Mouse (Mus musculus) MEL (cell line): ENCODE measurements around the gene Cd200r3.

Source experiments
- BHLHE40 ChIP-seq: IDR thresholded peaks from 2 replicates; pipeline ENCODE4 v1.6.1; 2012; ENCODE audit warnings: low read depth, mild to moderate bottlenecking, inconsistent platforms, low read length, improper control_type of control experiment, borderline replicate concordance
- CTCF ChIP-seq, 3 experiments: IDR thresholded peaks in 2 of 3; conservative IDR thresholded peaks in 1 of 3; 2 replicates each; pipeline ENCODE4 v1.5.1; 2011 to 2012; ENCODE audit warnings: low read length in 3 of 3, low read depth in 2 of 3, mild to moderate bottlenecking in 2 of 3, improper control_type of control experiment in 1 of 3, inconsistent platforms in 1 of 3, mixed read lengths in 1 of 3, moderate library complexity in 1 of 3; ENCODE audit not compliant: control insufficient read depth in 1 of 3, insufficient read depth in 1 of 3, poor library complexity in 1 of 3, severe bottlenecking in 1 of 3
- E2F4 ChIP-seq: IDR thresholded peaks from 2 replicates; pipeline ENCODE4 v1.6.1; 2011; ENCODE audit warnings: low read depth, low read length, improper control_type of control experiment, borderline replicate concordance
- MAX ChIP-seq: IDR thresholded peaks from 2 replicates; pipeline ENCODE4 v1.6.1; 2011; ENCODE audit warnings: low read length, improper control_type of control experiment
- MEF2A ChIP-seq: IDR thresholded peaks from 2 replicates; pipeline ENCODE4 v1.6.1; 2014; ENCODE audit warnings: low read depth, mild to moderate bottlenecking, inconsistent platforms, low read length, improper control_type of control experiment; ENCODE audit not compliant: poor library complexity, insufficient replicate concordance, severe bottlenecking; ENCODE audit errors: extremely low read depth
- RCOR1 ChIP-seq: IDR thresholded peaks from 2 replicates; pipeline ENCODE4 v1.6.1; 2012; ENCODE audit warnings: low read depth, mild to moderate bottlenecking, inconsistent platforms, low read length, improper control_type of control experiment
- ZNF384 ChIP-seq: IDR thresholded peaks from 2 replicates; pipeline ENCODE4 v1.6.1; 2012; ENCODE audit warnings: low read depth, mild to moderate bottlenecking, inconsistent platforms, low read length, improper control_type of control experiment

GRCm38 (mm10) chr16:44983379-44984060 is 40.0 kb downstream of the Cd200r3 start:
- TF ChIP-seq CTCF (IDR thresholded peaks at IDR 0.05 in 2 of 3, conservative IDR thresholded peaks at IDR 0.05 in 1 of 3; ENCODE audit: control insufficient read depth in 1 of 3, insufficient read depth in 1 of 3, low read depth in 2 of 3, low read length in 3 of 3, poor library complexity in 1 of 3, severe bottlenecking in 1 of 3) (no peak), MEF2A (no peak), BHLHE40 (no peak), MAX (no peak), E2F4 (no peak), ZNF384 (no peak), RCOR1 (no peak)
